Mouse (Mus musculus) liver, postnatal 0 days (tissue): ENCODE data around the gene Siva1.

Experiments
- CTCF ChIP-seq: sonication (generic); IDR thresholded peaks from 2 replicates; pipeline ENCODE4 v1.5.1; 2016; ENCODE audit warnings: antibody characterized with exemption, low read depth
- EP300 ChIP-seq: IDR thresholded peaks from 2 replicates; pipeline ENCODE4 v1.6.1; 2016; ENCODE audit warnings: antibody characterized with exemption, low read depth, mild to moderate bottlenecking

DNA sequence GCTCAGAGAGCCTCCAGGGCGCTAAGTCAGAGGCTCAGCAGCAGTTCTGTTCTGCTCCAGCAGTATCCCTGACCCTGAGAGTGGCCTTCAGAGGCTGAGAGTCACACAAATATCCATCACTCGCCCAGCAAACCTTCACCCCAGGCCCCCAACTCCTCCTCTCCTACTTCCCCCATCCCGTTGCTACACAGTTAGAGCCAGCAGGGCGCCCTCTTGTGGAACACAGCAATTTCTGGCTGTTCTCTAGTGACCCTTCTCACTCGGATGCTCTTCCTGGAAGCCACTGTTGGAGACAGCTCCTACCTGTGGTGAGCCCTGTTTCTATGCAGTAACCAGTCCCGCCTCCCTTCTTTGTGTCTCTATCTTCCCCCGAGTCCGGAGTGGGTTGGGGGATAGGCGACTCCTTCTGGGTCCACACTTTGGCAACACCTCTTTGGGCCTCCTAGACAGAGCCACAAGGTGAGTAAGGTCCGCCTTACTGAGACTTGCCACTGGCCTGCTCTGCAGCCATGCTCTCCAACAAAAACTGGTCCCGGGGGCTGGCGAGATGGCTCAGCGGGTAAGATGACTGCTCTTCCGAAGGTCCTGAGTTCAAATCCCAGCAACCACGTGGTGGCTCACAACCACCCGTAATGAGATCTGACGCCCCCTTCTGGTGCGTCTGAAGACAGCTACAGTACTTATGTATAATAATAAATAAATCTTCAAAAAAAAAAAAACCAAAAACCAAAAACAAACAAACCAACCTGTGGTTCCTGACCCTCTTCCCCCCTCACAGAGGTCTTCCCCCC is 31.0 kb downstream of the Siva1 start:
- TF ChIP-seq CTCF: peak; percentile 93
- TF ChIP-seq EP300: no peak
